Mouse (Mus musculus) urinary bladder, adult 2 months (tissue): ENCODE measurements around the gene Tnfaip8l2. TPM values are rescaled to one million over a fixed set of nuclear protein-coding genes. Genes with fewer than 3 reads are reported as not detected.
"Not testable (repeated sequence)": the region's sequence is repeated elsewhere in the genome, so short reads cannot be mapped to it uniquely, and the experiment has no call there.

Experiments
- DNase-seq: peaks from one replicate; pipeline ENCODE4 v3.0.0; 2022; ENCODE audit warnings: low spot score
- polyA plus RNA-seq: library from polyadenylated mRNA; depleted of rRNA; stranded (reverse); fragments of >200 nt; gene quantifications from 2 replicates; pipeline ENCODE4 v1.2.3, GENCODE M21; 2012

Gene Tnfaip8l2
- polyA plus RNA-seq, 1 experiment = 8.5 TPM

- peak; percentile 74 for DNase-seq
Measured at GRCm38 (mm10) chr3:95159987-95160963, 18.1 kb upstream of the Tnfaip8l2 start, which contains the start of gene Sema6c. Gene Sema6c, plus strand, starts transcription at chr3:95160457.

DNA sequence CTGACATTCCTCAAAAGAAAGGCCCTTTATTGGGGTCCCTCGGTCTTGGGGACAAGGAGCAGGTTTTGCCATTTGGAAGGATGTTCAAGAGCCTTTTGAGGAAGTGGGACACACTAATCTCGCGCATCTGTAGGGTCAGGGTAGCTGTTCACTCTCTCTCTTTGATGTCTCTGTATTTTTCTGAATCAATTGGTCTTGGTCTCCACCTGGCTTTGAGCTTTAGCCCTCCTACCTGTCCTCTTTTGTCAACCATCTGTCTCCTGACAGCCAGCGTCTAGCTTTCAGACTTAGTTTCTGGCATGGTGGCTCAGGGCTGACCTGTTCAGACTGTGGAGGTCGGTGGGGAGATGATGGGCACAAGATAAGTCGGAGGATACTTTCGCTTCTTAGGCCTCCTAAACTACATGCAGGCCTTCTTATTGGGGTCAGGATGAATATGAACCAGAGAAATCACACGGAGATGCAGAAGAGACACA, 17.4 kb upstream of the Tnfaip8l2 start:
- DNase-seq = no peak

DNA sequence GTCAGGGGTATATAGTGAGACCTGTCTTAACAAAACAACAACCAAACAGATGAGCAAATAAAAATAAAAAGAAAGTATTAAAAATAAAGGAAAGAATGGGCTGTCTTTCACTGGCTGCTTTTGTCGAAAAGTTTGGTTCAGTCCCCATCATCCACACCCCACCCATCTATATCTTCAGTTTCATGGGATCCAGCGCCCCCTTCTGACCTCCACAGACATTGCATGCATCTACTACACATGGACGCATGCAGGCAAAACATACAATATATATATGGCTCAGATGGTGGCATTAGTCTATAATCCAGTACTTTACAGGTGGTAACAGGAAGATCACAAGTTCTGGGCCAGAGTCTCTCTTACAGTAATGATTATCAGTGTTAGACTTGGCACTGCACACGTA, 11.7 kb upstream of the Tnfaip8l2 start:
- DNase-seq = no peak

GRCm38 (mm10) chr3:95147924-95148323, 5.8 kb upstream of the Tnfaip8l2 start:
- DNase-seq = no peak

GRCm38 (mm10) chr3:95142617-95143011, 454 bp upstream of the Tnfaip8l2 start:
- peak; percentile 71 for DNase-seq

DNA sequence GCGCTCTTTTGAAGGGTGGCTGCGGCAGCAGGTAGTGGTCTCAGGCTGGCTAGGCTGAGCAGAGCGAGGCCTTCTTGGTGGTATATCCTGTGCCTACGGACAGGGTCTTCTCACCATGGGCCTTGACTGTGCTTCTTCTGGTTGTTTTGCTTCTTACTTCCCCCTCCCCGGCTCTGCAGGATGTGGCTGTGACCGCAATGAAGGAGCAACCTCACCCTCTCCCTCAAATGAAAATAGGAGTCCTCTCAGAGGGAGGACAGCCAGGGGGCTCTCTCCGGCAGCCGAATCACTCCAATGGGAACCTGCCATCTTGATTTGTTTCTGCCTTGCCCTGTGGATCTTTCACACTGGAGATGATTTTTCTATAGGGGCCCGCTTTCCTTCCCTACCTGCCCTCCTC, 686 bp downstream of the Tnfaip8l2 start:
- DNase-seq = no peak

GRCm38 (mm10) chr3:95140795-95141194, 1.4 kb downstream of the Tnfaip8l2 start:
- DNase-seq = no peak

GRCm38 (mm10) chr3:95140289-95140595, 1.9 kb downstream of the Tnfaip8l2 start:
- no peak for DNase-seq

DNA sequence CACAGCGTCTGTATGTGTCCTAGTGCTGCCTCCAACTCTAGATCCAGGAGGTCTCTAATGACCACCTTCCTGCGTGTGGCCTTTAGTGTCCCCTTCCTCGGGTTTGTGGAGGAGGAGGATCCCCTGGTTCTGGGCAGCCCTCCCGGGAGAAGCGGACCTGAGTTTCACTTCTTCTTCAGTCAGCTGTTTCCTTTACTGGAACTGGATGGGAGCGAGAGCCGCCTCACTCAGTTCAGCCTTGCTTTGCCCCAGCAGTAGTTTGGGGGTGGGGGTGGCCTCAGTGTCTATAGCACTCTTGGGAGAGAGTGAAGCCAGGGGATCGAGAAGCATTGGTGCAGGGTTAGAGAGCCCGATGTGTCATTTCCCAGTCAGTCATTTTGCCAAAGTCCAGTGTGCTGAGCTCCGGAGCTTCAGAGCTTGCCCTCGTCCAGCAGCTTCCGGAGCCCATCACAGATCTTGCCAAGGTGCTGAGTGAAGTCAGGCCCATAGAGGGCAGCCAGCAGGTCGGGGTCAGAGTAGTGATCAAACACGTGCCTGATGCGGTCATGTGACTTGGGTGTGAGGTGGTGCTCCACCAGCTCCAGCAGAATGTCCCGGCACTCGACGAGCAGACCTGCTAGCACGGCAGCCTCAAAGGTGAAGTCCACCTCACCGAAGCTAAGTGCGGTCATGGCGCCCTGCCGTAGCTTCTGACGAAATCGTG, 2.4 kb downstream of the Tnfaip8l2 start:
- DNase-seq = no peak

DNA sequence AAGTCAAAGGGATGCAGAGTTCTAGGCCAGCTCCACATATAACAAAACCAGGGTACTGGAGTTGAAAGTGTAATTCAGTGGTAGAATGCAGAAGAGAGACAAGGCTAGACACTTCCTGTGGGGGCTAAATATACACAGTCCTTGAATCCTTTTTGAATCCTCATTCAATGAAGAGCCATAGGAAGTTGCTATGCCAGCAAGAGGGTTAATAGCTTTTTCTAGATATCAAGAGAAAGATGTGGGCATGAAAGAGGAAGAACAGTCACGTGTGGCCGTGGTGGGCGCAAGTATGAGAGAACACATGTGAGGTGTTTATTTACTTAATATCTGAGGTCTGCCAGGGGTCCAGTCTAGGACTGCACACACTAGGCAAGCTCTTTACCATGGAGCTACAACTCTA, 5.8 kb downstream of the Tnfaip8l2 start:
- no peak for DNase-seq

DNA sequence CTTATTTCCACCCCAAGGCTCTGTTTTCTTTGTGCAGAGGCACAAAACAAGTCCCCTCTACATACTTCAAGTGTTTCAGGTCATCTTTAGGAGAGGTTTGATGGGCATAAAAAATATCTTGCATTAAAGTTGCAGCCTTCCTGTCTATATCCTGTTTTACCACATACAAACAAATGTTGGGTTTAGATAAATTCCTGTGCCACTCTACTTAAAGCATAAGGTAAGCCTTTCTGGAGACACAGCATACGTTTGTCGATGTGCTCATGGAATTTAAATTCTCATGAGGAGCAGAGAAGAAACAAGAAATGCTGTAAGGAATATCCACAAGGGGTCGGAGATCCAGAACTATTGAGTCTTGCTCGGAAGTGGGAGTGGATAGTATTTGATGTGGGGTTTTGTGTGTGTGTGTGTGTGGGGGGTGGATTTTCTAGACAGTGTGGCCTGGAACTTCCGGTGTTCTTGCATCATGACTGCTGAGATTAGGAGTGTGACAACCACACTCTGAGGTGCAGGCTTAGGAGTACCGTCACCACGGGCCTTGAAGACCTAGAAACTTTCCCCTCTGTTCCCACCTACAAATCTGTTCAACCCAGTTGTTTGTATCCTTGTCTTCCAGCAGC, 6.6 kb downstream of the Tnfaip8l2 start:
- no peak for DNase-seq

DNA sequence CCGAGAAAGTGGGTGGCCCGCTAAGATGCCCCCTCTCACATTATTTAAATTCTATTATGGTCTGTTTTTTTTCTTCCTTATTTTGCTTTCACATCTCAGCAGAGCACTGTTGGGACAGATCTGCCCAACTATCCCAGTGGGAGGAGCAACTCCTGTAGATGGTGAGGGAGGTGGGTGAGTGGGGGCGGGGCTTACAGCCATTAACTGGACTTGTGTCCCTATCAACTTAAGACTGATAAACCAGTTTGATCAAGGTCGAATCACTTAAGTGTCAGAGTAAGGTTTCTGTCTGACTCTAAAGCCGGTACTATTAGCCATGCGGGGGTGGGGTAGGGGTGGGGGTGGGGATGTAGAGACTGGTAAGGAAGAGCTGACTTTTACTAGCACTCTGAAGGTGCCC, 7.1 kb downstream of the Tnfaip8l2 start:
- DNase-seq = no peak

DNA sequence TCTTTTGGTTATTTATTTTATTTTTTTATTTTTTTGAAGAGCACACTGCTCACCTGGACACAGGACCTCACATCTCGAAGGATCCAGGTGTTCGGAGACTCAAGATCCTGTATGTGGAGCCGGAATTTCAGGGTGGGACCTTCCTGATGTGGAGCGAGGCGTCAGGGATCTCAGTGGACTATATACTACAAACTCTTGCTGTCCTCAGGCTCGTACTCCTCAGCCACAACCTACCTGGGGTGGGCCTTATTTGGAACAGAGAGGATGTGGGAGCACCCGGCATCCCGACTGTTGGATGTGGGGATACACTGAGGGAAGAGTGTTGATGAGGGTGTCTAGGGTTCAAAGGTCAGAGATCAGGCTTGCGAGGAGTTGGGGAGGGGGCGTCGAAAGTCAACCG, 8.0 kb downstream of the Tnfaip8l2 start:
- not testable (repeated sequence) for DNase-seq

DNA sequence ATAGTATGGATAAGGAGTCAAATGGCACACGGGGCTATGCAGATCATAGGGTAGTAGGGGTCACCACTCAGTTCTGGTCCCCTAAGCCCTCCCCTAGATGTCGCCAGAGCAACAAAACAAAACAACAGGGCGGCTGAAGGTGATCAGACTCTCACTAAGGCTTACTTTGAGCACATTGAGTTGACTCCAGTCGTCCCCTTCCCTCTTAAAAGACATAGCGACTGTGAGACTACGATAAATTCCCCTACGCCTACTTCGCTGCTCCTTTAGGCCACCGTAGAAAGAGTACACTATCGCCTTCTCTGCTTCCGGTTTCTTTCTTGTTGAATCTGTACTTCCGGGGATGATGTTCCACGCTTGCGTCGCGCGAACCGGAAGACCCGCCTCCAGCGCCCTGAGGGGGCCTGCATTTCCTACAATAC, 8.5 kb downstream of the Tnfaip8l2 start, which contains the start of the genes Scnm1 and Lysmd1:
Gene Scnm1 (minus strand): TSS at position 332 of the 422 bp plus-strand sequence.
Gene Lysmd1 (plus strand): TSS at position 409 of the 422 bp plus-strand sequence.
- DNase-seq = no peak

GRCm38 (mm10) chr3:95133176-95133575, 9.0 kb downstream of the Tnfaip8l2 start:
- DNase-seq = no peak

GRCm38 (mm10) chr3:95132389-95132788, 9.8 kb downstream of the Tnfaip8l2 start:
- not testable (repeated sequence) for DNase-seq

DNA sequence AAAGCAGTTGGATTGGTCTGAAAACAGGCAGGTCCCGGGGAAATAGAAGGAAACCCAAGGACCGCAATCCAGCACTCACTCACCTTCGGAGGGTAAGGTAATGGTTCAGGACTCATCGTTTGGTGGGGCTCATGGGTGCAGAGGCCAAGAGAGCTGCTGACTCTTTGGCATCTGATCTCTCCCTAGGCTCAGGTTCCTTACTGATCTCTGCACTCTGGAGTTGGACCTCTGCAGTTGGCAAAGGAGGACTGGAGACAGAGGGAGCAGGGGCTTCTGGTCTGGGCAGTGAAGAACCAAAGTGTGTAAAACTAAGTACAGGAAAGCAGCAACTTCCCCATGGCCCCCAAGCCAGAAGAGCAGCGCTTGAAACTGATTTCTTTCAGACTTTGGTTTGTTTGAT, 12.1 kb downstream of the Tnfaip8l2 start:
- no peak for DNase-seq

- DNase-seq = no peak
Measured at GRCm38 (mm10) chr3:95129226-95129651, 12.9 kb downstream of the Tnfaip8l2 start.

DNA sequence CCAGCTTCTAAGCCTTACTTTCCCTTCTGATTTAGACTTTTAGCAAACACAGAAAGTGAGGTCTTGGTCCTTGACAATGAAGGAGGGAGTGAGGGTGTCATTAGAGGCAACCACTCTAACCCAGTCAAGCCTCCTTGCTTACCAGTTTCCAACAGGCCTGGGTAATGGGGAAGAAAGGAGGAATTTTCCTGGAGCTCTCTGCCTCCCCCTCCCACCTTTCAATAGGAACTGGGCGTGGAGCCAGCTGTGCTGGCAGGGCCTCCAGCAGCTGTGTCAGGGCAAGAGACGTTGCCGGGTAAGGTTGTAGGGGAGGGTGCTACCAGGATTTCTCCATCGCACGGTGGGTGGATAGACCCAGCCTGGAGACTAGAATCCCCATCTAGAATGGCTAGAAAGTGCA, 17.2 kb downstream of the Tnfaip8l2 start:
- DNase-seq = no peak

DNA sequence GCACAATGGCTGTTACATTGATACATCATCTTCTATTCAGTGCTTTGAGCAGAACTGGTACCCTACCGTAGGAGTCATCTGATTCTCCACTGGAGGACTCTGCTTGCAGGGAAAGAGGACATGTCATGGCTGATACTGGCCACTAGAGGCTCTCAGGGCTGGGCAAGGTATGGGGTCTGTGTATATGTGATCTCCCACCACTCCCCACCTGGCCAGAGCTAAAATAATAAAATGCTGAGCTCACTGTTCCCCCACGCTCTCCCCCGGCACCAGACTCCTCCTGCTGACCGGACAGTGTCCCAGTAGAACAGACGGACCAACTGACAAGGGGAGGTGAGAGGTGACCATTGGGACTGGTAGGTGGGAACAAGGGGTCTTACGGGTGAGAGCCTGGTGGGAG, 17.9 kb downstream of the Tnfaip8l2 start, which contains the start of gene Tmod4:
Gene Tmod4 (plus strand): TSS at position 231 of the 400 bp plus-strand sequence.
- no peak for DNase-seq

DNA sequence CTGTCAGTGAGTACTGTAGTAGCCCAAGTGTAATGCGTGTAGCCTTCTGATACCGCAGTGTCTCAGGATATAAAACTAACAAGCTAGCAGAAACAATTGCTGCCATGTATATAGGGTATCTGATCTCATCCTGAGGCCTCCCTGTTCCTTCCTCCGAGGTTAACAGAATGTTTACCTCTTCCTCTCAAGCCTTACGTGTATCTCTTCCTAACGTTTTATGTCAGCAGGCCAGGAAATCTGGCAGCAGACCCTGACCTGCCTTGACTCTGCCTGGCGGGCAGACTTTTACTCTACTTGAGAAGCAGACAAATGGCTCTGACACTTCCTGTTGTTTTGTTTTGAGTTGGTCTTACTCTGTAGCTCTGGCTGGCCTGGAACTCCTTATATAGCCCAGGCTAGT, 20.6 kb downstream of the Tnfaip8l2 start:
- DNase-seq = no peak

- no peak for DNase-seq
Measured at GRCm38 (mm10) chr3:95117751-95118150, 24.4 kb downstream of the Tnfaip8l2 start.
